Mouse (Mus musculus) lung, postnatal 0 days (tissue): ENCODE data around the gene Gm48551.

ENCODE experiments used
- CTCF ChIP-seq: IDR thresholded peaks from 2 replicates; pipeline ENCODE4 v1.5.1; 2016; ENCODE audit warnings: antibody characterized with exemption, mild to moderate bottlenecking
- EP300 ChIP-seq: IDR thresholded peaks from 2 replicates; pipeline ENCODE4 v1.6.1; 2016; ENCODE audit warnings: antibody characterized with exemption, mild to moderate bottlenecking, control low read depth

GRCm38 (mm10) chr10:81432169-81432867 lies 48.1 kb downstream of the Gm48551 start:
- TF ChIP-seq CTCF (no peak), EP300 (no peak)
